Mouse (Mus musculus) c-Kit-positive CD71-negative TER-119-negative erythroid progenitor cells, embryonic 14.5 days (primary cell): Measurements from ENCODE around the gene Ppef2.
"Not testable (repeated sequence)": the region's sequence is repeated elsewhere in the genome, so short reads cannot be mapped to it uniquely, and the experiment has no call there.

Experiments used
- DNase-seq: peaks from one replicate; pipeline ENCODE4 v3.0.0-alpha.2; 2013; ENCODE audit warnings: low read depth

The Ppef2 gene

DNA sequence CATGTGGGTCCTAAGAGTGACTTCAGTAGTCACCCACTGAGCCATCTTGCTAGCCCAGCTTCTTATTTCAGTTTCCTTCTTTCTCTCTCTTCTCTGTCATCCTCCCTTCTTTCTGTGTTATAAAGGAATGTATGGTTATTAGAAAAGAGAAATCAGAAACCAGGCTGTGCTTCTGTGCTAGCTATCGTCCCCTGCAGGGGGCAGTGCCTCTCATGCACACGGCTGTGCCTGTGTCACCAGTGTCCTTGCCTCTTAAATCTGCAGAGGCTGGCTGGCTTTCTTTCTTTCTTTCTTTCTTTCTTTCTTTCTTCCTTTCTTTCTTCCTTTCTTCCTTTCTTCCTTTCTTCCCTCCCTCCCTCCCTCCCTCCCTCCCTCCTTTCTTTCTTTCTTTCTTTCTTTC lies 60.4 kb downstream of the Ppef2 start:
- DNase-seq = not testable (repeated sequence)

DNA sequence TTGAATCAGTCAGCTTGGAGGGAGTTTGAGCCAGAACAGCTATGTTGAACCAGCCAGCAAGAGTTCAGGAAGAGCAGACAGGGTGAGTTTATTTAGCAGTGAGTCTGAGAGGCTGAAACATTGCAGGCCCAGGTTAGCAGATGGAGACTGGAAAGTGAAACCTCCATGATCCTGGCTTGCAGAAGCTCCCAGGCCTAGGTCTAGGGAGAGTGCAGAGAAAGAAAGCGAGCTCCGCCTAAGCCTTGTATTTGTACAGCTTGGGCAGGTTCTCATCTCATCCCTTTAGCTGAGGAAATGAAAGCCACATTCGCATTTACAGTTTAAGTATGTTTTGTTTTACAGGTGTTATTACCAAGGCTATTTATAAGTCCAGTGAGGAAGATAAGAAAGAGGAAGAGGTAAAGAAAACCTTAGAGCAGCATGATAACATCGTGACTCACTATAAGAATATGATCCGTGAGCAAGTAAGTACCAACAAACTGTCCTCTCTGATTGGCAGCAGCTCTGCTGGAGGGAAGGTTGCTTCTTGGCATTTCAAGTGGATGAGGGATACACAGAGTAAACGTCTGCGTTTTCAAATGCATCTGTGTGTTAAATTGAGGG lies 67.1 kb downstream of the Ppef2 start:
- no peak for DNase-seq

DNA sequence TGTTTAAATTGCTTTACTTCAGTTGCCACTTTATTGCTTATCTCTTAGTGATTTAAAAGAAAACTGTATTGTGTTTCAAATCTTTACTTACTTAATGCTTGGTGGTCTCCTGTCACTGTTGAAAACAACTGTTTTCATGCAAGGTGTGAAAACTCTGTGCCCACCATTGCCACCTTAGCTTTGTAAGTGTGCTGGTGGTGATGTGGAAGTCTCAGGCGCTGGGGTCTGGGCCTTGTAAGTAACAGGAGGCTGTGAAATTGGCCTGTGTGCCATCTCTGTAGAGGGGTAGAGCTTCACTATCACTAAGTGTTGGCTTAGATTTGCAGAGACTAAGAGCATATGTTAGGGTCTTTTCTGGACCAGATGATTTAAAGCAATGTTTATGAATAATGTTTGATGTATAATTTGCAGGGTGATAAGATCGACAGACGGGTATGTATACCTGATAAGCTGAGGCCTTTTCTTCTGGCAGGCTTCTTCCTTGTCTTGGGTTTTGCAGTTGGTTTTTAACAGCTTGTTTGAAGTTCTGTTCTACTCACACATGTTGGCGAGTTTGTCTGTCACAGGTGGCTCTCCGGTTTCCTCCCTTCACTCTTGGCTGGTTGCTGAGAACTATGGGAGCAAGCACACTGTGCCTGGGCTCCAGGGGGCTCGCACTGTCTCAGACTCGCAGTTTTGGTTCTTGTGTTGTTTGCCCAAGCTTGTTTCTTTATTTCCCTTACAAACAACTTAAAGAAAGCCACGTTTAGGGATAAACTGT lies 72.8 kb downstream of the Ppef2 start:
- DNase-seq = no peak
